Mouse (Mus musculus): ENCODE measurements at regions not wholly inside any gene's neighbourhood (a gene's known extent, or its start where the extent isn't known, plus 50 kb on each side); places are given as distances from the start of the nearest gene placed in this dataset.

GRCm38 (mm10) chr4:45590836-45591235 lies 58.6 kb upstream of the Shb start:
- DNase-seq (ENCODE audit: low spot score): no peak

- DNase-seq (ENCODE audit: low spot score): no peak
Measured at GRCm38 (mm10) chr4:45588322-45588721, 56.1 kb upstream of the Shb start.

- DNase-seq (ENCODE audit: low spot score): no peak
Measured at GRCm38 (mm10) chr4:45587202-45587601, 54.9 kb upstream of the Shb start.

- DNase-seq (ENCODE audit: low spot score): no peak
Measured at GRCm38 (mm10) chr4:45586310-45586709, 54.0 kb upstream of the Shb start.

DNA sequence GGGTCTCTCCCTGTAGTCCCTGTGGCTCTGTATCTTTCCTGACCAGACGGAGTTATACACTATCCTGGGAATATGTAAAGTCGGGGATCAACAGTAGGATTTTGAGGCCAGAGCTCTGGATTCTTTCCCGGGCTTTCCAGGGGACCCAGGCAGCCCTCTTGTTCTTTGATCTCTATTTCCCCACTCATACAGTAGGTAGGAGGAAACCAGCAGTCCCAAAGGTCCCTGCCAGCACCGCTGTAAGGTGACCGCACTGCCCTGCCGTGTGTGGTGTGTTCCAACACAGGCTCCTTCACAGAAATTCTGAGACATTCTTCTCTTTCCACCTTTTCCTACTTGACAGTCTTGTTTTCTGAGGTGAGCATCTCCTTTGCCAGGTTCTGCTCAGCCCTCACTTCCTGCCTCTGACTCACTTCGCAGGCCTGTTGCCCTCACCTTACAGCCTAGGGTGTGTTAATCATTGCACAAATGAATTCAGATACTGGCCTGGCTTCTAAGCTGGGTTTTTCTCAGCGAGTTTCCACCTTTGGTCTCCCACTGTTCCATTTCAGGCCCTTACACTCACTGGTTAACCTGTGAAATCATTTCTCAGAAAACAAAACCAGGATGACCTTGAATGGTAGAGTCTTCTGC lies 53.0 kb upstream of the Shb start:
- no peak for DNase-seq (ENCODE audit: low spot score)

GRCm38 (mm10) chr4:45583966-45584365 lies 51.7 kb upstream of the Shb start:
- DNase-seq (ENCODE audit: low spot score): no peak

- DNase-seq (ENCODE audit: low spot score): no peak
Measured at GRCm38 (mm10) chr4:45582496-45582895, 50.2 kb upstream of the Shb start.
